Mouse (Mus musculus): ENCODE measurements at regions not wholly inside any gene's neighbourhood (a gene's known extent, or its start where the extent isn't known, plus 50 kb on each side); places are given as distances from the start of the nearest gene placed in this dataset.
A peak's percentile ranks its signal among the peaks of the same experiment; 100 is the strongest.

DNA sequence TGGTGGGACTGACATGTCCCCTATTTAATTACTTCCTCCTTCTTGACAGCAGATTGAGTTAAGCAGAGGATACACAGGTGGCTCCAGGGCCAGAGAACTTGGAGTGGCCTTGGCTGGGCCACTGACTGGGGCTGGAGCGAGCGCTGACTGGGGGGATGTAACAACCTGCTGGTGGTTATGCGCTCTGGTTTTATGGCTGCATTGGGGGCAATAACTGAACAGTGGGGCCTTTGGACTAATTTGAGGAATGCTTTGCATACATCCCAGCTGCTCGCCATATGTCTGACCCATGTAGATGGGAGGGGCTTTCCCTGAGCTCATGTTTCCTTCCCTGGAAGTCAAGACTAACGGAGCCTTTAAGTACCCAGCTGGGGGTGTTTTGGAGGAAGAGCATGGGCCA lies 163.0 kb downstream of the Mid1ip1 start:
- H3K27me3 ChIP-seq, result peaks cover 18% of the 10 kb centered on the region
- TF ChIP-seq CTCF (IDR thresholded peaks at IDR 0.05), result no peak
- POLR2A ChIA-PET, result no interaction called here
- DNase-seq (ENCODE audit: low read depth, low spot score) (no peak), ATAC-seq (no peak)
- CTCF ChIA-PET, result no interaction called here
- in situ Hi-C loops (cut with MboI; ENCODE audit: low pct_unique_long_range_greater_than_20kb), result no loop called here

DNA sequence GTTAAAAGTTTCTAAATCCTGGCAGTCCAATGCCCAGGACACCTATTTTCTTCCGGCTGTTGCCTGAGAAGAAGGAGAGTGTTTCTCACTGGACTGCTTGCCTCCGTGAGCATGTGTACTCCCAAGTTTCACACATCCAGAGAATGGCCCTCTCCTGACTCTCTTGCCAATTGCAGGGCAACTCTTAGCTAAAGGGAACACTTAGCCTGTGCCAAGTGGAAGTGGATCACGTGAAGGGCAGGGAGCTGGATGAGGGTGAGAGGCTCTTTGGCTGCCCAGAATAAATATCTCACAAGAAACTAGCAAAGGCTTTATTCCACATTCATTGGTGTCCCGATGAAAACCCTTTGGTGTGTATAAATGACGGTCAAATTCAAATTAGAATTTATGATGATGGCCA lies 164.1 kb downstream of the Mid1ip1 start:
- POLR2A ChIA-PET, result no interaction called here
- CTCF ChIA-PET, result no interaction called here
- ATAC-seq (no peak), DNase-seq (ENCODE audit: low read depth, low spot score) (no peak)
- in situ Hi-C loops (cut with MboI; ENCODE audit: low pct_unique_long_range_greater_than_20kb), result no loop called here
- peaks cover 18% of the 10 kb centered on the region for H3K27me3 ChIP-seq
- no peak for TF ChIP-seq CTCF (IDR thresholded peaks at IDR 0.05)

DNA sequence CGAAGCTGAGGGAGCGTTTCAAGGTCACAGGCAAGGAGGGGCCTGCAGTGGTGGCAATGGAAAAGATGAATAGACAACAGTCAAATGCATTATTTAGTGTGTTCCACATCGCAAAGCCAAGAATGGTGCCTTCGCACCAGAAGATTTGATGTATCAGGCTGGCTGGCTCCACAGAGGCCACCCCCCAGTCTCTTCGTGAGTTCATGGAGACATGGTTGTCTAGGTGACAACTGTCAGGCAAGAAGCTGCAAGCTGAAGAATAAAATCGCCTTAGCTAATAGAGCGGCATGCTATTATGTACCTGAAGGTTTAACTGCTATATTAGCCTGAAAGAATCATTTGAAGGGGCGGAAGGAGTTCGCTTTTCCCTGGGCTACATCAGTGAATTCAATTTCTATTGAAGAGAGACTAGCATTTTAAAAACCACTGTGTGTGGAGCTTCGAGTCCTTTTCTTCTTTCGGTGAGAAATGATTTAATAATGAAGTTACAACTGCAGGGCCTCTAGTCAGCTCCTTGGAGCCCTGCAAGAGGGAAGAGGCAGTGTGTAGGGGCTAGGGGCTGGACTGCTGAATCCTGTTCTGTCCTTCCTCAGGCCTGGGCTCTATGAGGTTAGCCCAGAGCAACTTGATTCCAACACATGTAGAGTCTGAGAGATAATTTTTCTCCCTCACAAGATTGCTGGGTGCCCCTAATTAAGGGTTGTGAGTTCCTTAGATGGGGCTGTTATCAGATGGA lies 169.1 kb downstream of the Mid1ip1 start:
- ATAC-seq, result no peak
- no peak for TF ChIP-seq CTCF (IDR thresholded peaks at IDR 0.05)
- POLR2A ChIA-PET, result no interaction called here

GRCm38 (mm10) chrX:10892815-10893214 lies 178.0 kb downstream of the Mid1ip1 start:
- CTCF ChIA-PET, result interaction anchor here (1.3 kb wide), 1 partner anchor 15 kb away, joined by 3 read pairs; no protein-coding TSS in a partner anchor
- peaks cover 25% of the 10 kb centered on the region for H3K27me3 ChIP-seq
- ATAC-seq, result no peak
- DNase-seq (ENCODE audit: low read depth, low spot score), result no peak
- POLR2A ChIA-PET, result no interaction called here
- in situ Hi-C loops (cut with MboI; ENCODE audit: low pct_unique_long_range_greater_than_20kb), result no loop called here
- TF ChIP-seq CTCF (IDR thresholded peaks at IDR 0.05), result no peak

More for the DNA sequence above, 169.1 kb downstream of the Mid1ip1 start:
- in situ Hi-C loops (cut with MboI; ENCODE audit: low pct_unique_long_range_greater_than_20kb), result no loop called here
- peaks cover 18% of the 10 kb centered on the region for H3K27me3 ChIP-seq
- CTCF ChIA-PET, result no interaction called here
- DNase-seq (ENCODE audit: low read depth, low spot score), result no peak

- TF ChIP-seq CTCF (IDR thresholded peaks at IDR 0.05), result no peak
- POLR2A ChIA-PET, result no interaction called here
- DNase-seq (ENCODE audit: low read depth, low spot score), result no peak
- no peak for ATAC-seq
- in situ Hi-C loops (cut with MboI; ENCODE audit: low pct_unique_long_range_greater_than_20kb), result no loop called here
- H3K27me3 ChIP-seq, result peaks cover 37% of the 10 kb centered on the region
- CTCF ChIA-PET, result no interaction called here
Observed at GRCm38 (mm10) chrX:10896193-10896955, 181.6 kb downstream of the Mid1ip1 start.

DNA sequence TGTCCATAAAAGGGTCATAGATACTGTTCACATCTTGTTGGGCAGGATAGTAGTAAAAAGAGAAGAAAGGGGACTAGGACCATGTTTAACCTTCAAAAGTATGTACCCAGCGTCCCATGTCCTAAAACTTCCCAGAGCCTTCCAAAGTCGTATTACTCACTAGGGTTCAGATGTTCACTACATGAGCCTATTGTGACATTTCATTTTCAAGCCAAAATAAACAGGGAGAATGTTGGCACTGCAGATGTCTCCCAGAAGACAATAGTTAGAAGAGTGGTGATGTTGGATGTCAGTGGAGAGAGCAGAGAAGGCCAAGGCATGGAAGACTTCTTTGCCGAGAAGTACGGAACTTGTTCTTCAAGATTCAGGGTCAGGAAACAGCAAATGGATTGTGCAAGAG lies 187.9 kb downstream of the Mid1ip1 start:
- no peak for ATAC-seq
- in situ Hi-C loops (cut with MboI; ENCODE audit: low pct_unique_long_range_greater_than_20kb), result no loop called here
- TF ChIP-seq CTCF (IDR thresholded peaks at IDR 0.05), result no peak
- H3K27me3 ChIP-seq, result peaks cover 21% of the 10 kb centered on the region
- CTCF ChIA-PET, result no interaction called here
- no peak for DNase-seq (ENCODE audit: low read depth, low spot score)
- POLR2A ChIA-PET, result no interaction called here

DNA sequence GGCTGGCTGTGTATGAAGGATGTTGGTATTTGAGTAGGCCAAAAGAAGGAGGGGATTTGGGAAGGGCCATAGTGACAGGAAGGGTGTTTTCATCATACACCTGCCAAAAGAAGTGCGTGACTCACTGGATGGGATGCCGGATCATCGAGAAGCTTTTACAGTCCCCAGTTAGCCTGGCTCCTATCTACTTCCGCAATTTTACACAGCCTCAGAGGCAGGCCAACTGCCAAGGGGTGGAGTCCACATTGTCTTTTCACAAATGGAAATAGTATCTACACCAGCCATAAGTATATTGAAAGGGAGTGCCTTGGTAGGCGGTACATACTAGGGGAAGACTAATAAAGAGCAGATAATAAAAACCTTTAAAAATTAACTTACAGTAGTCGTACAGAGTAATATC lies 189.3 kb downstream of the Mid1ip1 start:
- no peak for TF ChIP-seq CTCF (IDR thresholded peaks at IDR 0.05)
- H3K27me3 ChIP-seq, result peaks cover 23% of the 10 kb centered on the region
- DNase-seq (ENCODE audit: low read depth, low spot score), result no peak
- ATAC-seq, result no peak
- in situ Hi-C loops (cut with MboI; ENCODE audit: low pct_unique_long_range_greater_than_20kb), result no loop called here
- ChIA-PET POLR2A (no interaction called here), CTCF (no interaction called here)

- ChIA-PET CTCF (no interaction called here), POLR2A (no interaction called here)
- TF ChIP-seq CTCF (IDR thresholded peaks at IDR 0.05), result no peak
- H3K27me3 ChIP-seq, result peaks cover 14% of the 10 kb centered on the region
- ATAC-seq, result no peak
- in situ Hi-C loops (cut with MboI; ENCODE audit: low pct_unique_long_range_greater_than_20kb), result no loop called here
- DNase-seq (ENCODE audit: low read depth, low spot score), result no peak
Observed at GRCm38 (mm10) chrX:10904889-10905288, 190.1 kb downstream of the Mid1ip1 start.

- peaks cover 22% of the 10 kb centered on the region for H3K27me3 ChIP-seq
- in situ Hi-C loops (cut with MboI; ENCODE audit: low pct_unique_long_range_greater_than_20kb), result no loop called here
- DNase-seq (ENCODE audit: low read depth, low spot score) (peak; percentile 2), ATAC-seq (no peak)
- no peak for TF ChIP-seq CTCF (IDR thresholded peaks at IDR 0.05)
- ChIA-PET POLR2A (interaction anchor here (0.6 to 0.7 kb wide), 3 partner anchors 139 to 1168 kb away, joined by 3 read pairs; no protein-coding TSS in a partner anchor), CTCF (interaction anchor here (1.5 kb wide), 1 partner anchor 9 kb away, joined by 3 read pairs; no protein-coding TSS in a partner anchor)
Observed at GRCm38 (mm10) chrX:10911127-10912061, 196.6 kb downstream of the Mid1ip1 start.

All from Patski (cell line).